Mouse (Mus musculus) limb, embryonic 15.5 days (tissue): ENCODE results near the gene Gpatch11. TPM values are rescaled to one million over a fixed set of nuclear protein-coding genes. Genes with fewer than 3 reads are reported as not detected.
"Not testable (repeated sequence)": the region's sequence is repeated elsewhere in the genome, so short reads cannot be mapped to it uniquely, and the experiment has no call there.

Experiments used
- ATAC-seq: fragments of 200-750 bp; cut with Nextera tagmentation; 2 replicates; pipeline ENCODE4 v1.8.0; 2017; ENCODE audit warnings: low read depth, moderate TSS enrichment; ENCODE audit not compliant: insufficient number of reproducible peaks, low FRiP score, low TSS enrichment
- H3K27ac ChIP-seq: fragments of 300-500 bp; sonication (generic); 2 replicates; pipeline ENCODE4 v1.5.1; 2015; ENCODE audit warnings: moderate library complexity, mild to moderate bottlenecking, inconsistent platforms
- H3K27me3 ChIP-seq: fragments of 300-500 bp; sonication (generic); 2 replicates; pipeline ENCODE4 v1.6.1; 2015; ENCODE audit warnings: inconsistent platforms
- H3K36me3 ChIP-seq: fragments of 300-500 bp; sonication (generic); 2 replicates; pipeline ENCODE4 v1.6.1; 2015; ENCODE audit warnings: inconsistent platforms
- H3K4me1 ChIP-seq: fragments of 300-500 bp; sonication (generic); 2 replicates; pipeline ENCODE4 v1.6.1; 2015; ENCODE audit warnings: inconsistent platforms
- H3K4me2 ChIP-seq: fragments of 300-500 bp; sonication (generic); 2 replicates; pipeline ENCODE4 v1.6.1; 2015; ENCODE audit warnings: mild to moderate bottlenecking, inconsistent platforms
- H3K4me3 ChIP-seq: fragments of 300-500 bp; sonication (generic); 2 replicates; pipeline ENCODE4 v1.5.1; 2015; ENCODE audit warnings: mild to moderate bottlenecking, inconsistent platforms
- H3K9ac ChIP-seq: fragments of 300-500 bp; sonication (generic); 2 replicates; pipeline ENCODE4 v1.6.1; 2015; ENCODE audit warnings: inconsistent platforms
- H3K9me3 ChIP-seq: fragments of 300-500 bp; sonication (generic); 2 replicates; pipeline ENCODE4 v1.6.1; 2016; ENCODE audit warnings: inconsistent platforms
- WGBS: fragments of 180-500 bp; shearing (Covaris S2); methylation state at CpG from one replicate; pipeline ENCODE4 v1.1.7; 2015; 5-methylcytosine and 5-hydroxymethylcytosine counted together
- polyA plus RNA-seq: library from polyadenylated mRNA; unstranded; fragments of >200 nt; fragmentation: Nextera tagmentation; extraction: Ambion mirVana; gene quantifications from 2 replicates; pipeline ENCODE4 v1.2.1, GENCODE M21; 2015

Gpatch11 gene
- 45.1 and 48.6 TPM in 2 replicates for polyA plus RNA-seq

- Histone ChIP-seq H3K9ac (peak within 1 kb of the TSS; percentile 76), H3K27me3 (no peaks in the 10 kb centered on the region), H3K4me2 (peak within 1 kb of the TSS; percentile 86), H3K9me3 (no peaks in the 10 kb centered on the region), H3K4me1 (peaks cover 8% of the 10 kb centered on the region; the same call in 1 of the 2 replicates), H3K36me3 (peaks cover 22% of the 10 kb centered on the region), H3K4me3 (peak within 1 kb of the TSS; percentile 87), H3K27ac (peak within 1 kb of the TSS; percentile 86)
- peak; percentile 97 for ATAC-seq
- under 1% methylated on average over 81 of the region's 81 CpGs for WGBS
Measured at GRCm38 (mm10) chr17:78834856-78835835, at the start of gene Gpatch11, which contains the start of gene Heatr5b. Gene Gpatch11 (plus strand): TSS chr17:78835567. Gene Heatr5b (minus strand): TSS chr17:78835364.

- H3K4me3 ChIP-seq, H3K27ac ChIP-seq, H3K4me1 ChIP-seq, H3K9ac ChIP-seq, H3K9me3 ChIP-seq, ATAC-seq, H3K4me2 ChIP-seq, H3K27me3 ChIP-seq: not testable (repeated sequence)
- 76% methylated on average over 3 of the region's 3 CpGs for WGBS
- H3K36me3 ChIP-seq, result peaks cover 26% of the 10 kb centered on the region
Measured at GRCm38 (mm10) chr17:78788273-78788672, 47.1 kb upstream of the Gpatch11 start.

GRCm38 (mm10) chr17:78791068-78791689, 44.2 kb upstream of the Gpatch11 start:
- Histone ChIP-seq H3K36me3 (peaks cover 30% of the 10 kb centered on the region), H3K4me2 (no peak overlapping the region), H3K9ac (no peak overlapping the region), H3K4me3 (no peak overlapping the region), H3K4me1 (no peaks in the 10 kb centered on the region), H3K27me3 (no peaks in the 10 kb centered on the region), H3K9me3 (no peaks in the 10 kb centered on the region), H3K27ac (no peak overlapping the region)
- 84% methylated on average over 7 of the region's 7 CpGs for WGBS
- ATAC-seq, result no peak

- no peaks in the 10 kb centered on the region for H3K4me1 ChIP-seq
- no peak overlapping the region for H3K4me2 ChIP-seq
- H3K9ac ChIP-seq, result no peak overlapping the region
- WGBS, result 94% methylated on average over 3 of the region's 3 CpGs
- no peaks in the 10 kb centered on the region for H3K9me3 ChIP-seq
- no peak for ATAC-seq
- H3K36me3 ChIP-seq, result peaks cover 34% of the 10 kb centered on the region
- no peaks in the 10 kb centered on the region for H3K27me3 ChIP-seq
- no peak overlapping the region for H3K27ac ChIP-seq
- H3K4me3 ChIP-seq, result no peak overlapping the region
Measured at GRCm38 (mm10) chr17:78791690-78792070, 43.7 kb upstream of the Gpatch11 start.

GRCm38 (mm10) chr17:78792122-78792521, 43.2 kb upstream of the Gpatch11 start:
- Histone ChIP-seq H3K9me3 (no peaks in the 10 kb centered on the region), H3K36me3 (peaks cover 34% of the 10 kb centered on the region), H3K9ac (no peak overlapping the region), H3K4me3 (no peak overlapping the region), H3K27ac (no peak overlapping the region), H3K4me1 (no peaks in the 10 kb centered on the region), H3K27me3 (no peaks in the 10 kb centered on the region), H3K4me2 (no peak overlapping the region)
- no peak for ATAC-seq
- 70% methylated on average over 3 of the region's 3 CpGs for WGBS

- 83% methylated on average over 5 of the region's 5 CpGs for WGBS
- H3K27ac ChIP-seq, result no peak overlapping the region
Measured at GRCm38 (mm10) chr17:78794390-78794789, 41.0 kb upstream of the Gpatch11 start.

GRCm38 (mm10) chr17:78797222-78797621, 38.1 kb upstream of the Gpatch11 start:
- Histone ChIP-seq H3K9ac (no peak overlapping the region), H3K4me1 (no peaks in the 10 kb centered on the region), H3K27ac (no peak overlapping the region), H3K27me3 (no peaks in the 10 kb centered on the region), H3K4me2 (no peak overlapping the region), H3K36me3 (peaks cover 50% of the 10 kb centered on the region), H3K4me3 (no peak overlapping the region), H3K9me3 (no peaks in the 10 kb centered on the region)
- 88% methylated on average over 1 of the region's 1 CpGs for whole genome bisulfite sequencing
- ATAC-seq, result no peak

More at GRCm38 (mm10) chr17:78794390-78794789, 41.0 kb upstream of the Gpatch11 start:
- Histone ChIP-seq H3K4me1 (no peaks in the 10 kb centered on the region), H3K4me3 (no peak overlapping the region), H3K9me3 (no peaks in the 10 kb centered on the region), H3K36me3 (peaks cover 42% of the 10 kb centered on the region), H3K9ac (no peak overlapping the region), H3K4me2 (no peak overlapping the region), H3K27me3 (no peaks in the 10 kb centered on the region)
- no peak for ATAC-seq

GRCm38 (mm10) chr17:78809019-78809418, 26.3 kb upstream of the Gpatch11 start:
- H3K27me3 ChIP-seq, result no peaks in the 10 kb centered on the region
- H3K9me3 ChIP-seq, result no peaks in the 10 kb centered on the region
- no peaks in the 10 kb centered on the region for H3K4me1 ChIP-seq
- H3K4me2 ChIP-seq, result no peak overlapping the region
- no peak overlapping the region for H3K27ac ChIP-seq
- no peak overlapping the region for H3K9ac ChIP-seq
- no peak for ATAC-seq
- H3K36me3 ChIP-seq, result peaks cover 35% of the 10 kb centered on the region
- H3K4me3 ChIP-seq, result no peak overlapping the region

GRCm38 (mm10) chr17:78809582-78809981, 25.8 kb upstream of the Gpatch11 start:
- peaks cover 35% of the 10 kb centered on the region for H3K36me3 ChIP-seq
- H3K4me3 ChIP-seq, result no peak overlapping the region
- H3K9me3 ChIP-seq, result no peaks in the 10 kb centered on the region
- no peak overlapping the region for H3K4me2 ChIP-seq
- no peak overlapping the region for H3K27ac ChIP-seq
- H3K27me3 ChIP-seq, result no peaks in the 10 kb centered on the region
- 95% methylated on average over 3 of the region's 3 CpGs for WGBS
- no peaks in the 10 kb centered on the region for H3K4me1 ChIP-seq
- no peak overlapping the region for H3K9ac ChIP-seq
- ATAC-seq, result no peak

GRCm38 (mm10) chr17:78824346-78824745, 11.0 kb upstream of the Gpatch11 start:
- ATAC-seq, result no peak
- WGBS, result 86% methylated on average over 13 of the region's 13 CpGs
- no peak overlapping the region for H3K9ac ChIP-seq
- H3K9me3 ChIP-seq, result no peaks in the 10 kb centered on the region
- H3K4me3 ChIP-seq, result no peak overlapping the region
- no peaks in the 10 kb centered on the region for H3K4me1 ChIP-seq
- no peak overlapping the region for H3K4me2 ChIP-seq
- no peaks in the 10 kb centered on the region for H3K27me3 ChIP-seq
- H3K36me3 ChIP-seq, result peaks cover 69% of the 10 kb centered on the region
- H3K27ac ChIP-seq, result no peak overlapping the region

- Histone ChIP-seq H3K36me3 (peaks cover 17% of the 10 kb centered on the region), H3K4me3 (peak overlapping the region; percentile 87), H3K27ac (peak overlapping the region; percentile 86), H3K27me3 (no peaks in the 10 kb centered on the region), H3K4me1 (peaks cover 8% of the 10 kb centered on the region; the same call in 1 of the 2 replicates), H3K9me3 (no peaks in the 10 kb centered on the region), H3K4me2 (peak overlapping the region; percentile 86), H3K9ac (peak overlapping the region; percentile 55)
- 14% methylated on average over 2 of the region's 2 CpGs for WGBS
- ATAC-seq, result no peak
Measured at GRCm38 (mm10) chr17:78836056-78836455, 689 bp downstream of the Gpatch11 start.
